Mouse (Mus musculus) embryo, embryonic 10.5 days (tissue): ENCODE measurements around the gene Snorc.
A peak's percentile ranks its signal among the peaks of the same experiment; 100 is the strongest.
"Not testable (repeated sequence)": the region's sequence is repeated elsewhere in the genome, so short reads cannot be mapped to it uniquely, and the experiment has no call there.

ENCODE experiments used
- DNase-seq: peaks from one replicate; pipeline ENCODE4 v3.0.0-alpha.2; 2015; ENCODE audit warnings: low spot score

The Snorc gene

GRCm38 (mm10) chr1:87469971-87470370 lies at the start of gene Snorc:
Gene Snorc (plus strand): TSS chr1:87470271.
- DNase-seq: not testable (repeated sequence)

- DNase-seq: no peak
Observed at GRCm38 (mm10) chr1:87435125-87435524, 34.9 kb upstream of the Snorc start.

DNA sequence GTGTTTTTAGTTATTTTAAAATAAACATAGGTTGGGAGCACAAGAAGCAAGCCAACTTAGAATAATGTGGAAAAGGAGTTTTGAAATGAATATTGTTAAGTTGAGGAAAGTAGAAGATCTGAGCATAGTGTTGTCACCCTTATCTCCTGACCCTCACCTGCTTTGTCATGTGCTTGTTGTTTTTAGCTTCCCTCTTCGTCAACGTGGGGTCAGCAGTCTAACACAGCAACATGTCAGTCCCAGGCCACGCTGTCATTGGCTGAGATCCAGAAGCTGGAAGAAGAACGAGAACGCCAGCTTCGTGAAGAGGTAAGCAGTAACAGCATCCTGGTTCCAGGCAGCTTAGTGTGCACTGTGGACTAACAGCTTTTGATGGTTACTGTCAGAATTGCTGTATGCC lies 33.5 kb upstream of the Snorc start:
- DNase-seq: no peak

DNA sequence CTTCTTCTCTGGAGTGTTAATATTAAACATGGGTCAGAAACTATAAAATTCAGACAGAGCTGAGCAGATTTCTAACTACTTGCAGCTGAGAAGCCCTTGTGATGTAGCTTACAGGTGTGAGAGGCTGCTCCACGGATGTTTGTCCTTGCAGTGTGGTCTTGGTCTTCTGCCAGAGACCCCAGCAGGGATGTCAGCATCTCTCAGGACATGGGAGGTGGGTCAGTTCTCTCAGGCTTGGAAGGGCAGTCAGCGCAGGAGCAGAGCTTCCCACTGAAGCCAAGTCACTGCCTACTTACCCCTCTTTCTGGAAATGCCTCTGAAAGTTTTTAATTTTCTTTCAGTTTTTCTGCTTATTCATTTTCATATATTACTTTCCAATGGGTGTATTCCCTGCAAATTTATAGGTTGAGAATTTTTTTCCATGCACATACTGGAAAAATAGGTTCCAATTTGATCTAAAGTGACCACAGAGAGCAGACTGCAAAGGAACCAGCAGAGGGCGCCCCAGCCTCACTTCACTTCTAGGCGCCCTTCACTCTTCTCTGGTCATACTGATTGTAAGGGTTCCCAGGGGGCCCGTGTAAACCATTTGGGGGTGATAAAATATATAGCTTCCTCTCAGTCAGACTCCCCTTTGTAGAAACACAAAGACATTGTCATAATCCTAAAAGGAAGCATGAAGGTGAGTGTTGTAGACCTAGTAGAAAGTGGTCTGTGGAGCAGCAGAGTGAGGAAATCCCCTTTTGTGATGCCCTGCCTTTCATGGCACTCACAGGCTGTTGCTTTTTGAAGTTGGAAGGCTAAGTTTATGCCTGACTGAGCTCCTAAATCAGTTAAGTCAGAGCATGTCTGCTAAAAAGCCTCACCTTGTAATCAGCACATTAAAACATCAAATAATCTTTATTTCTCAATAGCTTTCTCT lies 22.6 kb upstream of the Snorc start:
- peak; percentile 77 for DNase-seq

GRCm38 (mm10) chr1:87449432-87449831 lies 20.6 kb upstream of the Snorc start:
- no peak for DNase-seq

GRCm38 (mm10) chr1:87456425-87456824 lies 13.6 kb upstream of the Snorc start:
- no peak for DNase-seq

GRCm38 (mm10) chr1:87458045-87458444 lies 12.0 kb upstream of the Snorc start:
- no peak for DNase-seq

DNA sequence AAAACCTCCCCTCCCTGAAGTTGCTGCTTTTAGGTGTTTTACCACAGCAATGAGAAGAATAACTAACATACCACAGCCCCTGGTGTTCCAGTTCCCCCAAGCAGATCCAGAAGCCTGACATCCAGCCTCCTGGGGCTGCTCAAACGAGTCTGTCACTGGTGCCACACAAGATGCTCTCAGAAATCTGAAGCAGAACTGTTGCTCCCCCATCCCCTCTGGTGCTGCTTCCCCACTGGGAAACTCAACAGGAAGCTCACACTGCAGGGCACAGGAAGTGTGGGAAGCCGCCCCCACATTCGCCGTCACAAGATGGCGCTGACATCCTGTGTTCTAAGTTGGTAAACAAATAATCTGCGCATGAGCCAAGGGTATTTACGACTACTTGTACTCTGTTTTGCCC lies 10.2 kb upstream of the Snorc start:
- DNase-seq: not testable (repeated sequence)

GRCm38 (mm10) chr1:87467469-87467868 lies 2.6 kb upstream of the Snorc start:
- DNase-seq: no peak

DNA sequence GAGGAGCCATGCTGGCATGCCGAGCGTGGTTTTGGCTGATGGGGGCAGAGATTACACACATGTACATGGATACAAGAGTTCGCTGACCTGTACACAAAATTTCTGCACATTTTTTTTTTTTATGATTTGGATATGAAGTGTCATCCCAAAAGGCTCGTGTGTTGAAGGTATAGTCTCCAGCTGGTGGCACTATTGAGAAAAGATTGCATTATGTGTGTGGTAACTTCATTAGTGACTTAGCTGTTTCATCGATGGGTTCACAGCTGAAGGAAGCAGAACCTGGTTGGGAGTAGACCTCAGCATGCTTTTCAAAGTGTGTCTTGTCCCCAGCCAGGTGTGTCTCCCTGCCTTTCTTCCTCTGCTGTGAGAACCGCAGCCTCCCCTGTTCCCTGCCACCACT lies 1.8 kb upstream of the Snorc start:
- DNase-seq: peak; percentile 18

- DNase-seq: no peak
Observed at GRCm38 (mm10) chr1:87471914-87472313, 1.8 kb downstream of the Snorc start.

DNA sequence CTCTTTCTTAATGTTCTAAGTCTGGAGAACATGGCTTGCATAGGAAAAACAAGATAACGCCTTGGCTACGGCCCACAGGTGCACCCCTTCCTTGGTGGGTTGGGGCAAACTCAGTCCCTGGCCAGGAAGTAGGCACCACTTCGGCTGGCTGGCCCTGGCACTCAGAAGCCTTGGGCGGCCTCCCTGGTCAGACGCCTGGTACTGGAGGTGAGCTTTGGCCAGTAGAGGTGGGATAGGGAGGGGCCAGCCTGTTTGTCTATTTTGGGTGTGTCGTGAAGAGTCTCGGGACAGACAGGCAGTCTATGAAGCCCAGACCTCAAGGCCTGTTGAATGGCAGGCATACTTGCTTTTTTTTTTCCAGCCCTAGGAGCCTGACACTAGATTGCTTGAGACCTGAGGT lies 2.5 kb downstream of the Snorc start:
- no peak for DNase-seq

- DNase-seq: peak; percentile 29
Observed at GRCm38 (mm10) chr1:87475076-87475895, 5.2 kb downstream of the Snorc start.

- no peak for DNase-seq
Observed at GRCm38 (mm10) chr1:87482546-87482945, 12.5 kb downstream of the Snorc start.

DNA sequence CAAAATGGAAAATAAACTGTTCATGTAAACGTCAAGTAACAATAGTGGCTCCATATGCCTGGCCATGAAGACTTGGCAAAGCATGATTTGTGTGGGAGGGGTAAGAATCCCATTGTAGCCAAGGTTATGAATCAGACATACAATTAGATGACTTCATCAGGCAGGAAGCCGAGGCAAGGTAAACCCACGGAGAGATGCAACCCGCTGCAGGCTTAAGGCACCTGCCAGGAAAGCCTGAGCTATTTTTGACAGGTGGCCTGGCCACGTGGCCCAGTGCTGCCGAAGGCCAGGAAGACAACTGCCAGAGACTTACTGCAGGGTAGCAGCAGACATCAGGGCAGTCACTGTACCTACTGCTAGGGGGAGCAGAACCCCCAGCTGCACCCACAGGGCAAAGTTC lies 16.3 kb downstream of the Snorc start:
- DNase-seq: no peak

DNA sequence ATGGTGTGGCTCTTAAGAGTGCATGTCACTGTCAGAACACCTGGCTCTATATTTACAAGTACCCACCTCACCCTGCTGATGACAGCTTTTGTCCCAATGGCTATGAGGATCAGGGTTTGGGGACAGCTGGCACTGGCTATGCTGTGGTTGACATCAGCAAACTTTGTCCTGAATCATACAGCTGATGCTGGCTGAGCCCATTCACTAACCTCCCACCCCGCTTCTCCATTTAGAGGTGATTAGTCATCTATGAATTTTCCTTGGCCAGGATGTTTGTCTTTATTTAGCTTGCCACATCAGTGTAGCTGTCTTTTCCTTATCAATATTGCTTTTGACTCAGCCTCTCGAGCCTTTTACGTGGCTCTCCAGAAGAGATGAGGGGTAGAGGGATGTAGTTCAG lies 22.2 kb downstream of the Snorc start:
- DNase-seq: no peak

DNA sequence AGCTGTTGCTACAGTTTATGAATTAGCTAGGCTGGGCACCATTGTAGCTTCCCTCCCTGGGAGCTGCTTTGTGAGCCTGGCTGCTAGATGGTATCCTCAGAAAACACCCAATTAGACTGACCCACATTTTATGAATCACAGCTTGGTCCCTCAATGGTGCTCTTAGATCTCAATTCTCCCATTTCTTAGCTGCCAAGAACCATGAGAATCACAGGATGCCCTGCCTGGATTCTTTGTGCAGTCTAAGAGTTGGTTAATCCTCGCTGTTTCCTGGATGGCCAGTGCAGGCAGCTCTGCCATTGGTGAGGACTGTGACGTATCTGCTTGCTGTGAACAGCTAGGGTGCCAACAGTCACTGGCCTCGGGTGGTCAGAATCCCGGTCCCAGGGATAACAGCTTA lies 23.5 kb downstream of the Snorc start:
- DNase-seq: no peak

DNA sequence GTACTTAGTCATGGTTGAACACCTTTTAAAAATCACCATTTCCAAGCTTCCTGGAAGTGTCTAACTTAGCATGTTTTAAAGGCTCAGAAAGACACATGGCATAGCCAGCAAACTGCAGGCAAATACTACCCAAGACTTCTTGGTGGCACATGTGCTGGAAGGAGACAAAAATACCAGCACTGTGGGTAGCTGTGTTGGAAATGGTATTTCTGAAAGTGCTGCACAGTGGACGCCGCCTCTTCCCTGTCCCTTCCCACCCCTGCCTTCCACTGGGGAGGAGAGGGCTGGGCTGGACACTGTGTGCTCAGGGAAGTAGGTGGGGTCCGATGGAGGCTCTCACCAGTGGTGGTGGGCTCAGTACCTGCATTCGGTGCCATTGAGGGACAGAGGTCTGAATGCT lies 35.5 kb downstream of the Snorc start:
- no peak for DNase-seq

- DNase-seq: no peak
Observed at GRCm38 (mm10) chr1:87507857-87508256, 37.8 kb downstream of the Snorc start.

DNA sequence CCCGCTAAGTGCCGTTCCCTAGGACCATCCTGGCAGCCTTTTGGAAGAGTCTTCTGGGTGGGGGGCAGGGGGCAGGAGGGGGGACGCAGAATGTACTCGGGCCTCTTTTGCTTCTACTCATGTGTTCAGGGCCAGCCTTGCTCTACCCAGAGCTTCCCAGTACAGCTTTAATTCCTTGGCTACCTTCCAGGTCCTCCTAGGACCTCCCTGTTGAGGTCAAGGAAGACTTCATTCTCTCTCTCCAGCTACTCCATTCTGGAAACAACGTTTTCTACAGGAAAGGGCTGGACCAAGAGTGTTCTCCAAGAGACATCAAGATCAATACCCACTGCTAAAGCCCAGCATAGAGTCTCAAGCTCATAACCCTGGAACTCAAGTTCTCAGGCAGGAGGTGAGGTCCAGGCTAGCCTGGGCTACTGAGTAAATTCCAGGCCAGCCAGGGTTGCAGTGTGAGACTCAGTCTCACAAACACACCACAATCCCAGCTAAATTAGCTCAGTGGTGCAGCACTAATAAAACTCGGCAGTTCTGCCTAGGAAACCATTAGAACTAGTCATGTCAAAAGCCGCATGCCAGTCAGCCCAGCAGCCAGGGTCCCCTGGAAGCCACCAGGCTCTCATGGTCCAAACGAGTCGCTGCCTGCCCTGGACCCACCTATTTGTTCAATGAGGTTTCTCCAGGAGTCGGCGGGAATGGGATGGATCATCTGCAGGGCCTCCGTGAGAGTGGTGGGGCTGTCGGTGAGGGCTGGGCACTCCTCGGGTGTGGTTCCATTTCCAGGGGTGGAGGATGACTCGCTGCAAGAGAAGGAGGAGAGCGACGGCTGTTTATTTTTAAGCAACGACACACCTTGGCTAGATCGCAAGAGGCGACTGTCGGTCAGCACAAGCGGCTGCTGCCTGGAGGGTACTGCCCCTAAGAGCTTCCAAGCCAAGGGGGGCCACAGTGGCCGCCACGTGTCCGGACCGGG lies 38.8 kb downstream of the Snorc start:
- DNase-seq: no peak

GRCm38 (mm10) chr1:87509561-87510165 lies 39.6 kb downstream of the Snorc start, which contains the start of gene Neu2:
Gene Neu2 (plus strand): TSS chr1:87509889.
- peak; percentile 27 for DNase-seq
